Mouse (Mus musculus): ENCODE results near the gene Fam222a.

Fam222a gene

DNA sequence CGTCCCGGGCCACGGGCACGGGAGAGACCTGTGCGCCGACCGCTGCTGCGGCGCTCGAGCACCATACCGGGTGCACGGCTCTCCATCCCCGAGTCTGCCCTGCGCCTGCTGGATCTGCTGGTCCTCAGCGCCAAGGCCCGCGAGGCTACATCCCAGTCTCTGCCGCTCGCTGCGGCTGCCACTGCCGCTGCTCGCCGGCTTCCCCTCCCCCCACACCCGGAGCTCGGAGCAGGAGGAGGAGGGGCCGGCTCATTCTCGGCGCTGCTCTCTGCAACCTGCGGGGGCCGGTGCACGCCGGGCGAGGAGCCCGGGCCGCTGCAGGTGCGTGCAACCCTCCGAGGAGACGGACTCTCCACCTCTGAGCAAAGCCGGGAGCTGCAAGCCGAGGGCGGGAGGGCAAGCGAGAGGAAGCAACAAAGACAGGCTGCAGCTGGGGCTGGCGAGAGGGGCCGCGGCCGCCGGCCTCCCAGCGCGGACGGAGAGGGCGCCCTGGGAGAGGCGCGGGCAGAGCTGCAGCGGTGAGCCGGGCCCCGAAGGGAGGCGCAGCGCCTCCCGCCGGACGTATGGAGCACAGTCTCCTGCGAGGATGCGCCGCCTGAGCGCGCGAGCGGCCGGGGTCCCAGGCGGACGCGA lies at the start of gene Fam222a:
Gene Fam222a, plus strand, starts transcription at position 452 of the 633 bp plus-strand sequence.
- peak; percentile 30 to 52 for DNase-seq (ENCODE audit: low spot score in 2 of 2)

DNA sequence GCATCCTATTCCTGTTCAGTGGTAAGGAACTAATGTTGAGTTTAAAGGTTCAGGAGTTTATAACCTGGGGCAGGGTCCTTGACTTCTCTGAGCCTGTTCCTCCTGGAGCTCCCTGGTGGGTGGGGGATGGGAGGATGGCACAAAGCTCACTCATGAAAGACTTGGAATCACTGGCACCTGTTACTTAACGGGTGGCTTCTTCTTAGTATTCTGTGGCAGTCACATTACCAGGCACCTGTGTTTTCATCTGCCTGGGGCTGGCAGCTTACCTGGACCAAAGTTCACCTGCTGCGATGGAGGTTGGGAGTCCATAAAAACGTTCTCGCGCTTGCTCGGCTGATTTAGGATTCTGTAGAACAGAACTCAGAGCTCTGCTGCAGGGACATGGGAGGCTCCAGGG lies 39.5 kb upstream of the Fam222a start:
- no peak for DNase-seq (ENCODE audit: low spot score in 2 of 2)

DNA sequence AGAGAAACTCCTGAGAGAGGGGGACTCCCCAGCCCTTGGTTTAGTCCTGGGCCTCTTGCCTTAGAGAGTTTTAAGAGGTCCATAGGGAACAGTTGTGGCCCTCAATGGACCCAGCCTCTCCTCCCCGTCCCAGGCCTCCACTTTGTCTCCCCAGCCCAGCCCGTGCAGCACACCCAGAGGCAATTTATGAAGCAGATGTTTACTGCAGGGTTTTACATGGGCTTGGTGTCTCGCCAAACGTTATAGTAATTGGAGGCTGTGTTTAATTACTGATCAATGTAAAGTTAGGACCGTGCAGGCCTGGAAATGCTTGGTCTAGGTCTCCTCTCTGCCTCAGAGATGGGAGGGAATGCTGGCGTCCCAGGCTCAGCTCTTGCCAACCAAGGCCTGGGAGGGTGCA lies 37.5 kb upstream of the Fam222a start:
- no peak for DNase-seq (ENCODE audit: low spot score in 2 of 2)

- no peak for DNase-seq (ENCODE audit: low spot score in 2 of 2)
Measured at GRCm38 (mm10) chr5:114532055-114532454, 35.8 kb upstream of the Fam222a start.

- no peak for DNase-seq (ENCODE audit: low spot score in 2 of 2)
Measured at GRCm38 (mm10) chr5:114537308-114538020, 30.4 kb upstream of the Fam222a start.

- no peak for DNase-seq (ENCODE audit: low spot score in 2 of 2)
Measured at GRCm38 (mm10) chr5:114538021-114538405, 29.8 kb upstream of the Fam222a start.

- no peak for DNase-seq (ENCODE audit: low spot score in 2 of 2)
Measured at GRCm38 (mm10) chr5:114538752-114539151, 29.1 kb upstream of the Fam222a start.

DNA sequence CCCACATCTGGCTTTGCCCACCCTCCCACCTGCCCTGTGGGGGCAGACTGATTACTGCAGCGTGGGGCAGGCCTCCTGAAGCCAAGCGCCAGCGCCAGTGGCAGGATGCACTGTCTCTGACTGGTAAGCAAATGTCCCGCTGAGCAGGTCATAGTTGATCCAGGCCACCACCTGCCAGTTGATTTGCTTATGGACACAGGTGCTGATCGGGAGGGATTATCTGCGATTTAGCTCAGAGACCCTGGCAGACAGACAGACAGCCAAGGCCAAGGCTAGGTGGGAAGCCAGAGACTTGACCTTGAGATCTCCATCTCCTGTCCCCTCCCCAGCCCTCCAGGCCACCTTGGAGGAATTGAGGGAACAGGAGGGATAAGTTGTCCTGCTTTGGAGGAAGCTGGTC lies 28.1 kb upstream of the Fam222a start:
- DNase-seq (ENCODE audit: low spot score in 2 of 2), result no peak

- DNase-seq (ENCODE audit: low spot score in 2 of 2), result no peak
Measured at GRCm38 (mm10) chr5:114541656-114542445, 26.0 kb upstream of the Fam222a start.

- DNase-seq (ENCODE audit: low spot score in 2 of 2), result no peak
Measured at GRCm38 (mm10) chr5:114543656-114544055, 24.2 kb upstream of the Fam222a start.

DNA sequence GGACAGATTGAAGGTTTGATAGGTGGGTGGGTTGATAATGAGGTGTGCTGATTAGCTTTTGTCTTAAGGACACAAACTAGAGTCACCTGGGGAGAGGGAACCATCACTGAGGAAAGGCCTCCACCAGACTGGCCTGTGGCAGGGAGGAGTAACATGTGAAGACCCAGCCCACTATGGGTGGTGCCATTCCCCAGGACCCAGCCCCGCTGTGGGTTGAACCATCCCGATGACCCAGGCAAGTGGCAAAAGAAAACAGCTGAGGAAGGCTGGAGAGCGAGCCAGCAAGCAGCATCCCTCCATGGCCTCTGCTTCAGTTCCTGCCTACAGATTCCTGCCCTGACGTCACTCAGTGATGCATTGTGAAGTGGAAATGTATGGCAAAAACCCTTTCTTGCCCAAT lies 23.6 kb upstream of the Fam222a start:
- DNase-seq (ENCODE audit: low spot score in 2 of 2), result no peak

DNA sequence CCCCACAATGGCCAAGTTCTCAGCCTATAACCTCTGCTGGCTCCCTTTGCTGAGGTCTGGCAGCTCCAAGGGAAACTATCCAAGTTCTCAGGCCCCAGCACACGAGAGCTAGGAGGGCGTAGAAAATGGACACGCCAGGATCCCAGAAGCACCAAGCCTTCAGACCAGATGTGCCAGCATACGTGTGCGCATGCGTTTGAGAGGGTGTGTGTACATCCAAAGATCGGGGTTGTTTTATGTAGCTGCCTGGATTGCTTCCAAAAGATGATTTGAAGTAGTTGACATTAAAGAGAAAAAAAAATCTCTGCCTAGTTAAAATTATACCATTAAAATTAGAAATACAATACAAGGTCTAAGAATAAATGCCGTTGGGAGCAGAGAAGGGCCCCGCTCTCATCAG lies 22.7 kb upstream of the Fam222a start:
- DNase-seq (ENCODE audit: low spot score in 2 of 2), result no peak

DNA sequence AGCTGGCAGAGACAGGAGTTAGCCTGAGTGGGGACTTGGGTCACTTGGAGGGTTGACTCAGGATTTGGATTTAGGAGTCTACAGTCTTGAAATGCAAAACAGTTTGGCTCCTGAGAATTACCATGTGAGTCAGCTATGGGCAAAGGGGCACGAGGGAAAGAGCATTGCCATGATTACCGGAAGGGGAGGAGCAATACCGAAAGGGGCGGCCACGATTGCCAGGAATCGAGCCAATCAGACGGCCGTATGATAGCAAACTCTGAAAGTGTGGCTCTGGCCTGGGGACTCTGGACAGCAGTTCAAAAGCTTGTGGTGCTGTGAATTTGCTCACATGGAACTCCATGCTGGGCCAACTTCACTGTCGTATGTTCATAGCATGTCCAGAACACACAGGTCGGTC lies 18.8 kb upstream of the Fam222a start:
- DNase-seq (ENCODE audit: low spot score in 2 of 2), result no peak

- DNase-seq (ENCODE audit: low spot score in 2 of 2), result no peak
Measured at GRCm38 (mm10) chr5:114549770-114550169, 18.0 kb upstream of the Fam222a start.

GRCm38 (mm10) chr5:114550431-114550830 lies 17.4 kb upstream of the Fam222a start:
- no peak for DNase-seq (ENCODE audit: low spot score in 2 of 2)

GRCm38 (mm10) chr5:114550886-114551492 lies 16.8 kb upstream of the Fam222a start:
- no peak for DNase-seq (ENCODE audit: low spot score in 2 of 2)

DNA sequence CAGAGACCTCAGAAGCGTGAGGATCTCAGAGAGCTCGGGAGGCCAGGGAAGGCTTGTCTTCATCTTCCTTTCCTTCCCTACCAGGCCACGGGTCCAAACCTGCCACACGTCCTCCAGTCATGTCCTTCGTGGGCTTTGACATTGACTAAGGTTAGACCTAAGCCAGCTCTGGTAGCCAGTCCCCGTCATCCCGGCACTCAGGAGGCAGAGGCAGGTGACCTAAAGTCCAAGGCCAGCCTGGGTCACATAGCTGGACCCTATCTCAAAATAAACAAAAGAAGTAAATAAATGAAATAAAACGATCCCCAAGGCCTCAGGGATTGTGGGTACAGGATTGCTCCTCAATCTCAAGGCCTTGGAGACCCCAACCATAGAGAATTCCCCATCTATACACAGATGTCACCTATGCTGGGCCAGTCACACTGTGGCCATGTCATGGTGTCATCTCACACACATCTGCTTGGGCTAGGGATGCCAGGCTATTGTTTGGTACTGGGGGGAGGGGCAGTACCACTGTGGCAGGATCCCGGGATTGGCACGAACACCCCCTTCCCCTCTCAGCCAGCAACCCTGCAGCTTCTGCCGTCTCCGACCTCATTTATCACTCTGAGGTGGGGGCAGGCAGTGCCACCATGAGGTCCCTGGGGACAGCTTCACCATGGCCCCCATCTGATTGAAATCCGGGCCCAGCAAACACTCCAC lies 15.2 kb upstream of the Fam222a start:
- DNase-seq (ENCODE audit: low spot score in 2 of 2), result no peak

DNA sequence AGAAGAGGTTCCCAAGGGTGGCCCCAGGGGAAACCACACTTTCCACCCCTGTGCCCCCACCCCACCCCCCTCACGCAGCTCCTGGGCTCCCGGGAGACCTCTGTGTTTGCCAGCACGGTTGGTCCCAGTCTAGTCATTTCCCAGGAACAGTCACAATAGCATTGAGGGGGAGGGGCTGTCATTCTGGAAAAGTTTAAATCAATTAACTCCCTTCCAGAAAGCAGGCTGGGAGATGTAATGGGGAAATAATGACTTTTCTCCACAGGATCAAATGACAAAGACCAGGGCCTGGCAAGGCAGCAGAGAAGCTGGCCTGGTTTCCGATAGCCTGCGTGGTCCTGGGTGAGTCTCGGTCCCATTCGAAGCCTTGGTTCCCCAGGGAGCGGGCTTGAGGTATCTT lies 14.1 kb upstream of the Fam222a start:
- DNase-seq (ENCODE audit: low spot score in 2 of 2), result no peak

- DNase-seq (ENCODE audit: low spot score in 2 of 2), result no peak
Measured at GRCm38 (mm10) chr5:114555424-114555823, 12.4 kb upstream of the Fam222a start.

- DNase-seq (ENCODE audit: low spot score in 2 of 2), result no peak
Measured at GRCm38 (mm10) chr5:114556109-114556508, 11.7 kb upstream of the Fam222a start.
